Mouse (Mus musculus) brain, embryonic 18.5 days (tissue): ENCODE measurements around the gene Haao.
"Not testable (repeated sequence)": the region's sequence is repeated elsewhere in the genome, so short reads cannot be mapped to it uniquely, and the experiment has no call there.

Source experiments
- DNase-seq: peaks from one replicate; pipeline ENCODE4 v3.0.0-alpha.2; 2012; ENCODE audit warnings: low read depth, low spot score

Gene Haao

DNA sequence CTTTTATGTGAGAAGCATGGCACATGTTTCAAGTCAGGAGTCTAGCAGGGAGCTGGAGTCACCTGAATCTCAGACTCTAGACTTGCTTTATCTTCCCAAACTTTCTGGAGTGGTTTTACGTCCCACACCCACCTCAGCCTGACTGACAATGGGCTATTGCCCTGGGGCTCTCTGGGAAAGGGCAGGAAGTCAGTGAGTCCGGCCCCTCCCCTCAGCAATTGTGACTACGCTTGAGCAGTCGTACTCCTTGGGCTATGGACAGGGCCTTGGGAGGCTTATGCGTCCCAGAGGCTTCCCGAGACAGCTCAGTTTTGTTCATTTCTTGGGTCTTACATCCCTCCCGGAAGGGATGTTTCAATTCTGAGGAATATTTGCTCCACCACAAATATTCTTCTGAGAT is 17.6 kb upstream of the Haao start:
- DNase-seq: no peak

DNA sequence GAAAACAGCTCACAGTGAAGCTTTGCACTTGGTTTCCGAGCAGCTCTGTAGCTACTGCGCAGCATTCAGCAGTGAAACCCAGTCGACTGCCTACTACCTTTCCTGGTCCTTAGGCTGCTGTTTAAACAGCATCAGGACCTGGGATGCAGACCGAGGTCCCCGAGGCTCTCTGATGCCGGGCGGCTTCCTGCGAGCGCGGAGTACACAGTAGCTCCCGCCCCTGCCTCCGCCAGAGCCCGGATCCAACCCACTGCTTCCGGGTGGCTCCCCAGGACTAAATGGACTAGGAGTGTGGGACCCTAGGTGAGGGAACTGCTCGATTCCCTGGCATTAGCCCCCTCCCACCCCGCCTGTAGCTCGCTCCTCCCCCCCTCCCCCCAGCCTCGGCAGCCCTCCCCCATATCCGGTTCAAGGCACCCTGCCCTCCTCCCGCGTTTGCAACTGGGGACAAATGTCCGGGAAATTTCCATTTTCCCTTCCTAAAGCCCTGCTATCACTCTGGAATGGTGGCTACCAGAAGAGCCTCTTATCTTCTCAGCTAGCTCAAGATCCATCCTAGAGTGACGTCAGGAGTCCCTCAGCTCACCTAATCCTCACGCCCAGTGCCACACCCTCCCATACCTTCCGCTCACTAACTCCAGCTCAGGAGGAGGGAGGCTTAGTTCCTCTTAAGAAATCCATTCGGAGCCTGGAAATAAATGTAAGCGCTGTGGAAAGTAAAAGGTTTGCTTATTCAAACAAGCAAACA is 14.5 kb upstream of the Haao start:
- DNase-seq: no peak

DNA sequence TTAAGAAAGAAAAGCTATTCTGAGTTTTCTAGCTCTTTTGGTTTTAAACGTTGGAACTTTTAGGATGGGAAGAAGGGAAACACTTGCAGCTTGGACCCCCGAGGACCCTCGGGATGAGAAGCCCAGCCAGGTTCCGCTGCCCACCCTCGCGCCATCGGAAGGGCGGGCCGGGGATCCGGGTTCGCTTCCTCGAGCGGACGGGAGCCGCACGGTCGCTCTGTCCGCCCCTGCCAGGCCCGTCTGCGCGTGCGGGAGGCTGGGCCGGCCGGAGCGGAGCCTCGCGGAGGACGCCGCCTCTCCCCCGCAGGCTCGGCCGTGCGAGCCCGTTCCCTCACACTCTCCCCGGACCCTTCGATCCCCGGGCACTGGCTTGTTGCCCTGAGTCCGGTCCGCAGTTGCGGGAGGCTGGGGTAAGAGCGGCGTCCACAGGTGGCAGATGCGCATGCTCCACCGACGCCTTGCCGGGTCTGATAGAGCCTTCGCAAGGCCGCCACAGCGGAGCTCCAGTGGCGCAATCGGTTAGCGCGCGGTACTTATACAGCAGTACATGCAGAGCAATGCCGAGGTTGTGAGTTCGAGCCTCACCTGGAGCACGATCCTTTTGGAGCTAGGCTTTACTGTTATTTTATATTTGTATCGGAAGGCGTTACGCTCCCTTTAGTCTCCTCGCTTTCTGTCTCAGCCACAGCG is 13.8 kb upstream of the Haao start:
- peak; percentile 86 for DNase-seq

DNA sequence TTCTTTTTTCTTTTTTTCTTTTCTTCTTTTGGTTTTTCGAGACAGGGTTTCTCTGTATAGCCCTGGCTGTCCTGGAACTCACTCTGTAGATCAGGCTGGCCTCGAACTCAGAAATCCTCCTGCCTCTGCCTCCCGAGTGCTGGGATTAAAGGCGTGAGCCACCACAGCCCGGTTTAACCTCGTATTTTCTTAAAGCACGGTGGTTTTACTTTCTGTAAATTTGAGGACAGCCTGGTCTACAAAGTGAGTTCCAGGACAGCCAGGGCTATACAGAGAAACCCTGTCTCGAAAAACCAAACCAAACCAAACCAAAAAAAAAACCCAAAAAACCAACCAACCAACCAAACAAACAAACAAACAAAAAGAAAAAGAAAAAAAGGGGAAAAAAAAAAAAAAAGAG is 13.2 kb upstream of the Haao start:
- not testable (repeated sequence) for DNase-seq

DNA sequence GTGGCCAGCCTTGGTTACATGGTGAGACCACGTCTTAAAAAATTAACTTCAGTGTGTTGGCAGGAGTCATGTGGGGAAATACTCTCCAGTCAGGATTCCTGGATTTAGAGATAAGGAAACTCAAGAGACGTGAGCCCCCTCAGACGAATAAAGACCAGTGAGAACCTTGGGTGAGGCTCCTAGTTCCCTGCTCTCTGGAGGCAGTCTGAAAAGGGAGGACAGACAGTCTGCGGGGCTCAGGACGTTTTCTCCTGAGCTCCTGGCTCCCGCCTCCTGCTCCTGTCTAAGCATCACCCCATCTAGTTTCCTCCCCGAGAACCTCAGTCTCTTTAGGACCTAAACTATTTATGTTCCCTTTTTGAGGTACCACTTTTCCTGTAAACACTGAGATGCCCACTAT is 12.5 kb upstream of the Haao start:
- no peak for DNase-seq

DNA sequence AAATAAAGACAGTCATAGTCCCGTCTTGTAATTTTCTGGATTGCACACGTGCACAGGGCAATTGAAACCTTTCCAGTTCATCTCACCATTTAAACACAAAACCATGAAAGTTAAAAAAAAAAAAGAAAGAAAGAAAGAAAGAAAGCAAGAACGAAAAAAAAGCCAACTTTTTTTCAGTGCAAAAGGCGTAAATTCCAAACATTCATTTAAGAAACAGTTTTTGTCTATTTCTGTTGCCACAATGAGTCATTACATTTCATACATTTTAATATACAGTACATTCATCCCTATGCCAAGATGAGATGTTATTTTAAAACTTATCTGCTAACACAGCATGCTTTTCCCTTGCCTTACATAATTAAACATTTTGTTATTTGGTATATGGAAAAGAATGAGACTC is 11.9 kb upstream of the Haao start:
- no peak for DNase-seq

DNA sequence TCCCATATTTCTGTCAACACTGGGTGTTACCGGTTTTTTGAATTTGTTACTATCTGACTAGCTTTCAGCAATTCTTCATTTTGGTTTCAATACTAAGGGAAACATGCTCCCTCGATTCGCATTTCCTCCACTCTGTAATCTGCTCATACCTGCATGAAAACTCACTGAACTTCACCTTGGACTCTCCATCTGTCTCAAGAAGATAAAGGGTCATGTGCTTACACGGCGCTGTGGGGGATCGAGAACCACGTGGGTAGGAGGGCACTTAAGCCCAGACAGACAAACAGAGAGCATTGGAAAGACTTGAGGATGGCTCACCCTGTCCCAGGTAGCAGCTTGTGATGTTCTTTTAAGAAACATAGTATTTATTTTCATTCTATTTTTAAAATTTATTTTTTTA is 10.7 kb upstream of the Haao start:
- no peak for DNase-seq

DNA sequence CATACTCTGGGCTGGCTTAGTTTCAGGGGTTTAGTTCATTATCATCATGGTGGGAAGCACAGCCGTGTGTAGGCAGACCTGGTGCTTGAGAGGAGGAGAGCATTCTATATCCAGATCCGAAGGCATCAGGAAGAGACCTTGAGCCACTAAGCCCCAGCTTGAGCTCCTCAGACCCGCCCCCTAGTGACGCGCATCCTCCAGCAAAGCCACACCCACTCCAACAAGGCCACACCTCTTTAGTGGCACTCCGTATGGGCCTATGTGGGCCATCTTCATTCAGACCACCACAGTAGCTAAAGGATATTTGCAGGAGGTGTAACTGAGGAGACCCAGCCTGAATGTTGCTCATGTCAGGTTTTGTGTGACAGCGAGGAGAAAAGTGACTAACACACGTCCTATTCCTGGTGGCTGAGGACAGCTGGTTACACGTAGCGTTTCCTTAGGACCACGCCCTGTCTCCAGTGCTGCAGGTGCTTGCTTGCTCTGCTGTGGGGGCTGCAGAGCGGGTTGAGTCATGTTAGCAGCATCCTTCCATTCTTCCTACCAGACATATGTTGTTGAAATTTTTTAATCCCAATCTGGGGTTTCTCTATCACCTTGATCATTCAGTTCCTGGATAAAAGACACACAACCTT is 6.6 kb upstream of the Haao start:
- DNase-seq: no peak

DNA sequence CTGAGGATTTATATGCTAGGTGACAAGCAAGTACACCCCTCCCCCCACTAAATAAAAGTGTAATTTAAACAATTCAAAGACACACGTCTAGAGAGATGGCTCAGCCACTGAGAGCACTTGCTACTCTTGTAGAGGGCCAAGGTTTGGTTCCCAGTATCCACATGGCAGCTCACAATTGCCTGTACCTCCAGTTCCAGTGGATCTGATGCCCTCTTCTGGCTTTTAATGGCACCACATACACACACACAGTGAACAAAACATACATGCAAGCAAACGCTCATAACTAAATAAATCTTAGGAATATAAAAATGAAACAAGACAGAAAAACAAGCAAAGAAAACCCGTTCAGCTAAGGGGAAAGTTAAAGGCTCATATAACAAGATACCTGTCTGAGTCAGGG is 6.1 kb upstream of the Haao start:
- no peak for DNase-seq

DNA sequence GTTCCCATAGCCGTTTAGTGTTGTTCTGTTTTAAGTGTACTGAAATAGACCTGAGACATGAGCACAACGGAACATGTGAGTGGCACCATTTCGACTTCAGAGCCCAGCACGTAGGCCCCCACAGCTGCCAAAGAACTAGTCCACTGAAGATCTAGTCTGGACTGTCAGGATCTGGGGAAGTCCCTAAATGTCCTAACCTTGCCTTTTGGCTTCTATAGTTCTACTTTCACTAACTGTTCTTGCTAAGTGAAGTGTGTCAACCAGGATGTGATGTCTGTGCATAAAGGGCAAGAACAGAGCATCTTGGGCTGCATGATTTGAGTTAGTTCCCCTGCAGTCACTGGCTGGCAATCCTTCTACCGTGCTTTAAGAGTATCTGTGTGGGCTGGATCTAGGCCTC is 3.1 kb upstream of the Haao start:
- no peak for DNase-seq

DNA sequence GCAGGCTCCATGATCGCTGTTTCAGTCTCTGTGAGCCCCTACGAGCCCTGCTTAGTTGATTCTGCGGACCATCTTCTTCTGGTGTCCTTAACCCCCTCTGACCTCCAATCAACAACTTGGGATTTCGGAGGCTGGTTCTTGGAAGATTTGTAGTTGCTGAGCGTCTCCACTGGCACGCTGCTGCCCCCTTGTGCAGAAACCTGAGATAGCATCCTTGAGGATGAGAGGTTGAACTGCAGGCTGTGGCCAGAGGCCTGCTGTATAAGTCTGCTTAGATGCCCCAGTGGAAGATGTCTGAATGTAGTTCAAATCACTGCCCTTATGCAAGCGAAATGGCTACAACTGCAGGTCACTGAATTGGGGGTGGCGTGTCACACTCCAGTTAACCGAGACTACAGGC is 2.7 kb upstream of the Haao start:
- no peak for DNase-seq

DNA sequence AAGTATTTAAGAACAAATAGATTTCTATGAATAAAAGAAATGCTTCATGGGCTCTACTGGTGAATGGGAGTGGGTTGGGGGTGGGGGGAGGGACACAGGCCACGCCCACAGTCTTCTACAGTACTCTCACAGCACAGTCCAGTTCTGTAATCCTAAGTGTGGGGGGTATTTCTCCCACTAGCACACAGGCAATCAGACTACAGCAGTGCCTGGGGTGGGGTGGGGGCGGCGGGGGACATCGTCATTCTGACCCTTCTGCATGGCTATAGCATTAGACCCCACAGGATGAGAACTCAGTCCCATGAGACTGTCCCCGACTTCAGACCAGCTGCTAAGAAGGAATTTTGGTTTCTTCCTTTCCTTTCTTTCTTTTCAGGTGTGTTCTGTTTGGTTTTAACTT is 2.0 kb upstream of the Haao start:
- DNase-seq: no peak

DNA sequence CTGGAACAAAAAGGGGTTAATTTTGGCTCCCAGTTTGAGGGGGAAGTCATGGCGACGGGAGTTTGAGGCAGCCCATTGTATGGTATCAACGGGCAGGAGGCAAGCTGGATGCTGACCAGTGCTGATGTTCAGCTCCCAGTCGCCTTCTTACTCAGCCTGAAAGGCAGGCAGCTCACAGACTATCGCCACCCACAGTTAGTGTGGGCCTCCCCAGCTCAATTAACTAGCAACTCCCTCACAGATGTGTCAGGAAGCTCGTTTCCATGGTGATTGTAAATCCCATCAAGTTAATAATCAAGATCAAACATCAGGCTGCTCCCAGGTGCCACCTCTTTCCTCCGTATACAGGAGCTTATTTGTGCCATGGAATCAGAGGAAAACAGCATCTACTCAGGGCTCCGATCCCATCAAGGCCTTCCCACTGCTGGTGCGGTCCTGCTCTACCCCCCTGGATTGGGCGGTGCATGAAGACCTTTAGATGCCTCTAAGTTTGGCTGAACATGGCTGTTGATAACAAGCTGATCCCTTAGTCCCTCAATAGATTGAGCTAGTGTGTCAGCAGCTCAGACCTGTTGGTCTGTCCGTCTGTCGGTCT is 1.4 kb upstream of the Haao start:
- no peak for DNase-seq

DNA sequence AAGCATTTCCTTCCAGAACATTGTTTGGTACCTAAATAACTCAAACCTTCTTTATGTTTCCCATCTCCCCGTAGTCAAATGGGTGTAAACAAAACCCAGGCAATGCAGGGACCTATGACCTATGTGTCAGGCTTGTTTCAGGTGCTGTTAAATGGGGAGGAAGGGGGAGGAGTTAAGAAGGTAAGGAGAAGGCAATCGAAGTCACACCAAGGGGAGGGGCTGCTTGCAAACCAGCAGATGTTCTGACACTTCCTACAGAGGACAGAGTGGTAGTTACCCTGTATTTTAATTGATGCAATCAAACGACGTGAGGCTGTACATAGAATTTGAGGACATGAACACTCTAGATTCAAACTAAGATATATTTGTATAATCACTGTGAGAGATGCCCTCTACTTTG is 719 bp upstream of the Haao start:
- DNase-seq: no peak

DNA sequence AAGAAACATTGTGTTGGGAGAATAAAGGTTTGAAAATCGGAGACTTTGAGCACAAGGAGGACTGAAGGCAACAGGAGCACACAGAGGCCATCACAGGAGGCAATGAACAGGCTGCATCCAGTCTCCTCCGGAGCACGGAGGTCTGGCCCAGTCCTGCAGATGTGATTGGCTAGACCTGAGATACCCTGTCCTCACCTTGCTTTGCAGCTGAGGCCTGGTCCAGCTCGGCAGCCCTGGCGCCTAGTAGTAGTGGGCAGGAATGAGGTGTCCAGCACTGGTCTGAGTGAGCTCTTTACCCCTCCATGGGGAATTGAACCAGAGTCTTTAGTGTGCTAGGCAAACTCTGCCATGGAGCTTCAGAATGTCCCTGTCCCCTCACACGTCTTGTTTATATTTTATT is 663 bp downstream of the Haao start:
- no peak for DNase-seq

DNA sequence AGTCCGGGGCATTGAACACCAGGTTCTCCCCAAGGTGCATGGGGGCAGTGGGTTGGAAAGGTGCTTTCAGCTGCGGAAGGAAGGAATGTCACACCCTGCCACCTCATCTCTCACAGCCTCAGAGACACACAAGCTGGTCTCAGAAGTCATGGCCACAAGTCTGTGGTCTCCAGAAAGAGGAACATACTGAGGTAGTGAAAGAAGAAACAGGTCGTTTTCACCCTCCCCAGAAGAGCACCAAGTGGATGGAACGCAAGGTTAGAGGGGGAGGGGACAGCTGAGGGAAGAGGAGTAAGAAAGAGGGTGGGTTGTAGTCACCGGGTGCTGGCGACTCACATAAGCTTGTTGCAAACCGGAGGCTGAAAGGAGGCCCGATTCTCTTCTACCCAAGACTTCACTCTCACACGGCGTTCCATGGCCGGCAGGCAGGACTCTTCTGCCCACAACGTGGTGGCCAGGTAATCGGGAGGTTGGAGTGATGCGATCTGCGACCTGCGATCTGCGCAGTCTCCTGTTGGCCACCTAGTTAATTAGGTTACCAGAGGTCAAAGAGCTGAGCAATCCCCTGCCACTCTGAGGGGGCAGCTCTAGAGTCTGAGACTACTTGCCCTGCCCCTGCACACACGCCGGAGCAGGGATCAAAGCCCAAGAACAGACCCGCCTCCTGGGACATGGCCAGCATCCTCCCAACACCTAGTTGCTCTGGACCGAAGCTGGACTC is 1.3 kb downstream of the Haao start:
- no peak for DNase-seq

DNA sequence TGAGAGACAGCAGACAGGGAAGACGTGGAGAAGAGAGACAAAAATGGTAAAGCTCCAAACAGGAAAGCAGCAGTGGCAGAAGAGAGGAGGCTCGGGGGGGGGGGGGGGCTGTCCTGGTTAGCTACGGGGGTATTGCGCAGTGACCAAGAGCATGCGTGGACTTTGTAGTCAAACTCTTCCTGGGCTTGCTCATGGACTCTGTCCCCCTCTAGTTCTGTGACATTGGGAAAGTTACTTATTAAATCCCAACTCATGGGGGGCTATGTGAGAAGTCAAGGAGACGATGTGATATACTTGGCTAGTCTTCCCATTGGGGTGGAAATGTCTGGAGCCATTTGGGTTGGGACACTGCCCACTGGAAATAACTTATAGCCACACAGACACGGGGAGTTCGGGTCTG is 2.2 kb downstream of the Haao start:
- no peak for DNase-seq

DNA sequence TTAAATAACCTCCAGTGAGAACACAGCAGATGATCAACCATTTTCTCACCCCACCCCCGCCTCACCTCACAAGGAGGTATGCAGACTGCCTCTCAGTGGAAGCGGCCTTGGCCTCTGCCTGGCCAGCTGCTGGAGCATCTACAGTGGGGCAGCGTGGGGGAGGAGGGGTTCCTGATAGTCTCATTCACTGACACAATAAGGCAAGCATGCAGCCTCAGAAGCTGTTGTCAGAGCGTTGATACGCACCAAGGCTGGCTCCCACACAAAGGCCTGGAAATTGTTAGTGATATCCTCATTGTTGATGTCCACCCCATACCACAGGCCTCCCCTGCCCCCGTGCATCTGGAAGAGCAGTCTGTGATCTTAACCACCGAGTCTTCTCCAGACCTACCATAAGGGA is 4.0 kb downstream of the Haao start:
- DNase-seq: no peak

DNA sequence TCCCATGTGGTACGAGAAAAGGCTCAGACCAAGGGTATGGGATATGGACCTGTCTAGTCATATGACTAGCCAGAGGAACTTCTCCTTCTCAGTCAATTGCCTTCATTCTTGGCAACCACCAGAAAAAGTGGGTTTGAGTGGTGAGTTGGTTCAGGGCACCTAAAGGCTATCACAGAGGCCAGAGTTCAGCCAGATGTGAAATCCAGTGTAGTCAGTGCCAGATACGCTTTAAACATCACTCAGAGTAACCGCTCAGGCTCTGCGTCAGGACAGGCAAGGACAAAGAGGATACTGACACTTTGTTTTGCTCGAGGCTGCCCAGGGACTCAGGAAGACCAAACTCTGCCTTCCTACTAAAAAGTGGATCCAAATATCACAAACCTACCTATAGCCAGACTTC is 6.8 kb downstream of the Haao start:
- DNase-seq: no peak

DNA sequence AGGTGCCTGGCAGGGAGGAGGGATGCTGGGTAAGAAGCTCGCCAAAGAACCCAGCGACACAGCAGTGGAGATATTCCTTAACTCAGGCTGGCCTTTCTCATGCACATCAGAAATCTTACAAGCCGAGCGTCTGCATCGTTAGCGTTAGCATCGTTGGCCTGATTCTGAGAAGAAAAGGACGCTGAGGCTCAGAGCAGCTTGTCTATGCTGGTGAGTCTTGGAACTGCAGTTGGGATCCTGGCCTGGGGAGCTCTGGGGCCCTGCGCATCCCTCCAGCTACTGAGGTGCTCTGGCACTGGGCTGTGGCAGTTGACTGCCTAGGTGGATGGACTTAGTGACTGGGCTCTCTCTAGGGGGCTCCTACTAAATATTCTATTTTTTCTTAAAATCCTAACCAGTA is 8.6 kb downstream of the Haao start:
- no peak for DNase-seq

DNA sequence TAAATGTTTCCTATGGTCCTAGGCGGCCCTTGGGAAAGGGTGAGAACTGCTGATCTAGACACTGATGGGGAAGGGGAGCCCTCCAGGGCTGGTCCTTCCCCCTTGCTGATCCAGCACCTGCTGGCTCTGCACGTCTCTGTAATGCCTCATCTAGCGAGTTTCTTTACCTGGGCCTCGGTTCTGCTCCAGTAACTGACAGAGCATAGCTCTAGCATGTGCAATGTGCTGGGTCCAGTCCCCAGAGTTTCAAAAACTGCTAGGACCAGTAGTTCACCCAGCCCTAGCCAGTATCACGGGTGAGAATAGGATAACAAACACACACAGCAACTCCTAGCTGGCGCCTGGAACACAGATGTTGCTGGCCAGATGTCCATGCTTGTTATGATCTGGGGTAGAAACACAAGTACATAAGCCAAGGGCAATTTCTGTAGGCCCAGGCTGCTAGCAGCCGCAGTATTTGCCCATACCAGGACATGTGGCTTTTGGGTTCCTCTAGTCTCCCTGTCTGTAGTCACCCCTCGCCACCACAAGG is 10.0 kb downstream of the Haao start:
- DNase-seq: no peak

DNA sequence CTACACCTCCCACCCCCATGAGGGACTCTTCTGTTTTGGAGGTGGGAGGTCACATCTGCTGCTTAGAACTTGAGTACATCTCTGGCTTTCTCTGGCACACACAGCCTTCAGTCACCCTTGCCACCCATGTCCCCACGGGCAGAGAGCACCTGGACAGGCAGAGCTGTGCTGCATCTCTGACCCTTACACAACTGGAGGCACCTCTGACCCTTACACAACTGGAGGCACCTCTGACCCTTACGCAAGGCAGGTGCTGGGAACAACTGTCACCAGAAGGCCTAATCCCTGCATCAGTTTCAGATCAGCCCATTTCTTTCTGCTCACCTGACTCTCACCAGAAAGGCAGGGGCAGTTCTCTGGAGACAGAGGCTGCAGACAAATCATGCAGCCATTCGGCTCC is 11.7 kb downstream of the Haao start:
- DNase-seq: no peak
